Mouse (Mus musculus): ENCODE data around the gene Cphx3. TPM values are rescaled to one million over a fixed set of nuclear protein-coding genes. Genes with fewer than 3 reads are reported as not detected.
"Not testable (repeated sequence)": the region's sequence is repeated elsewhere in the genome, so short reads cannot be mapped to it uniquely, and the experiment has no call there.

Cphx3 gene
- total and polyA plus RNA-seq, 3 experiments, result not detected

GRCm38 (mm10) chr14:26081216-26081615 is 881 bp upstream of the Cphx3 start, which contains the start of gene Cphx2:
Gene Cphx2, plus strand, starts transcription at chr14:26081516.
- not testable (repeated sequence) for H3K9me3 ChIP-seq (replicated peaks); H3K4me3 ChIP-seq (ENCODE audit: low read depth, low read length); H3K4me1 ChIP-seq (ENCODE audit: insufficient read depth, low read depth, low read length); ATAC-seq (ENCODE audit: extremely low read depth, insufficient number of reproducible peaks, low FRiP score, poor library complexity, severe bottlenecking); H3K36me3 ChIP-seq (replicated peaks); DNase-seq (ENCODE audit: low spot score); H3K27me3 ChIP-seq (ENCODE audit: insufficient read depth, low read length)

DNA sequence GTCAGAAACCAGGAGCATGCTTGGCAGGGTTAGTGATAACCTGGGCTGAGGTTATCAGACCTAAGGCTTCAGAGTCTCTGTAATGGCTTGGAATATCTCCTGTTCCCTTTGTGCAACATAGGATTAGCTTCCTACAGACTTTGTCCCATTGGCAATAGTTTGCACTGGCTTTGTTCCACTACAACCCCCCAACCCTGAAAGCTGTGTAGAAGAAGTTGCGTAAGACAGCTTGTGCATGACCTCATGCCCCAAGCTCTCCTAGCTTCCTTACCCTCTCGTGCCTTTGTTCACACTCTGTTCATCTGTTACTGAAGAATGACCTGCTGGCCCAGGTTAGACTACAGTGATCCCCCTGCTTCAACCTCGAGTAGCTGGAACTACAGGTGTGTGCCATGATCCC is 15.5 kb downstream of the Cphx3 start:
- not testable (repeated sequence) for DNase-seq (ENCODE audit: low spot score); ATAC-seq (ENCODE audit: extremely low read depth, insufficient number of reproducible peaks, low FRiP score, poor library complexity, severe bottlenecking); H3K36me3 ChIP-seq (replicated peaks); H3K9me3 ChIP-seq (replicated peaks); H3K27me3 ChIP-seq (ENCODE audit: insufficient read depth, low read length); H3K4me3 ChIP-seq (ENCODE audit: low read depth, low read length); H3K4me1 ChIP-seq (ENCODE audit: insufficient read depth, low read depth, low read length)

DNA sequence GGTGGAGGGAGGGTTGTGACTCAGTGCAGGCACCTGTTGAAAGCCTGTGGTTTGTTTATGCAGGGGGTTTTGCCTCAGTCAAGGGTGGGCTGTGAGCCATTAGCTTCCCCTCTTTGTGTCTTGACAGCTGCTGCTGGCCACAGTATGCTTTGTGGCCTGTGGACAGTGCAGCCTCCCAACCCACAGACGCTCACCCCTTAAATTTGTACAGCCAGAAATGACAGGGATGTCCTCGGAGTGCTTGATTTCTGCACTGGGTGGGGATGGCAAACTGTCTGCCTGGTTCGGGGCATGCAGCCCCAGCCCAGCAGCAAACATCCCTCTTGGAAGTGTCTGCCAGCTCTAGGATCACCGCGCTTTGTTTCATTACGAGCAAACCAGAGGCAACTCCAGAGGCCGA is 36.1 kb downstream of the Cphx3 start, which contains the start of gene Duxbl2:
Duxbl2 (plus strand) TSS at position 200 of the 400 bp plus-strand sequence.
- H3K4me3 ChIP-seq (ENCODE audit: low read depth, low read length); DNase-seq (ENCODE audit: low spot score); ATAC-seq (ENCODE audit: extremely low read depth, insufficient number of reproducible peaks, low FRiP score, poor library complexity, severe bottlenecking); H3K27me3 ChIP-seq (ENCODE audit: insufficient read depth, low read length); H3K36me3 ChIP-seq (replicated peaks); H3K4me1 ChIP-seq (ENCODE audit: insufficient read depth, low read depth, low read length); H3K9me3 ChIP-seq (replicated peaks): not testable (repeated sequence)

DNA sequence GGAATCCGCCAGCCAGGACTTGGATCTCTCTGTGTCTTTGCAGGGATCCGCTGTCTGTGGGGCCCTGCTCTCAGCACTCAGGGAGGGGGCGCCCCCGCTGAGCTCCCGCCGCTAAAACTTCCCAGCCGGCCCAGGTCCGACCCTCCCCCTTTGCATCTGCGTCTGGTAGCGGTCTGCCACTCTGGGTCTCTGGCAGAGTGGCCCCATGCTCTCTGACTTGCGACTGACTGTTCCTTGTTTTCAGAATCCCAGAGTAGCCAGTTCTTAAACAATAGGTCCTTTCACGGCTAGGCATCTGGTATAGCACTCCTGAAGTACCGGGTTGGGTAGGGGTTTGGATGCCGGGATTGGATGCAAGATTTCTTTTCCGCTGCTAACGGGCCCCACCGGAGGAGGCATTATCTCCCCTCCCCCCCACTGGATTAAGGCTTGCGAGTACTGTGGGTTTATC is 36.5 kb downstream of the Cphx3 start:
- H3K9me3 ChIP-seq (replicated peaks); H3K36me3 ChIP-seq (replicated peaks); H3K27me3 ChIP-seq (ENCODE audit: insufficient read depth, low read length); ATAC-seq (ENCODE audit: extremely low read depth, insufficient number of reproducible peaks, low FRiP score, poor library complexity, severe bottlenecking); H3K4me1 ChIP-seq (ENCODE audit: insufficient read depth, low read depth, low read length); DNase-seq (ENCODE audit: low spot score); H3K4me3 ChIP-seq (ENCODE audit: low read depth, low read length): not testable (repeated sequence)

GRCm38 (mm10) chr14:26119095-26119494 is 37.0 kb downstream of the Cphx3 start:
- not testable (repeated sequence) for H3K4me1 ChIP-seq (ENCODE audit: insufficient read depth, low read depth, low read length); H3K9me3 ChIP-seq (replicated peaks); H3K36me3 ChIP-seq (replicated peaks); H3K27me3 ChIP-seq (ENCODE audit: insufficient read depth, low read length); ATAC-seq (ENCODE audit: extremely low read depth, insufficient number of reproducible peaks, low FRiP score, poor library complexity, severe bottlenecking); H3K4me3 ChIP-seq (ENCODE audit: low read depth, low read length); DNase-seq (ENCODE audit: low spot score)

DNA sequence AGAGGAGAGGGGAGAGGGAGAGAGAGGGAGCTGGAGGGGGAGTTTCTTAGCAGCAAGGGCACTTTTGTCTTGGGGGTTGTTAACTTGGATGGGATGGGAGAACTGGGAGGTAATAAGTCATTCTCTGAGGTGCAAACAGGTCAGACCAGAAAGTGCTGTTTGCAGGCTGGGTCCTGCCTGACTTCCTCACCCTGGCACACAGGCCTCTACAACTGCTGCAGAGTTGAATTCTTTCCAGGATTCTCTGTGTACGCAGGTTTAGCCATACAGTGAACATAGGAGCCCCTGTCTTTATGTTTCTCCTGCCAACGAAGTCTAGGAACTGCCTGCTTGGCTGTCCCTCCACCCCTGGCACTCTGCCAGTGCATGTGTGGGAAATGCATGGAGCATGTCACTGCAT is 65.0 kb downstream of the Cphx3 start:
- H3K36me3 ChIP-seq (replicated peaks); ATAC-seq (ENCODE audit: extremely low read depth, insufficient number of reproducible peaks, low FRiP score, poor library complexity, severe bottlenecking): not testable (repeated sequence)

DNA sequence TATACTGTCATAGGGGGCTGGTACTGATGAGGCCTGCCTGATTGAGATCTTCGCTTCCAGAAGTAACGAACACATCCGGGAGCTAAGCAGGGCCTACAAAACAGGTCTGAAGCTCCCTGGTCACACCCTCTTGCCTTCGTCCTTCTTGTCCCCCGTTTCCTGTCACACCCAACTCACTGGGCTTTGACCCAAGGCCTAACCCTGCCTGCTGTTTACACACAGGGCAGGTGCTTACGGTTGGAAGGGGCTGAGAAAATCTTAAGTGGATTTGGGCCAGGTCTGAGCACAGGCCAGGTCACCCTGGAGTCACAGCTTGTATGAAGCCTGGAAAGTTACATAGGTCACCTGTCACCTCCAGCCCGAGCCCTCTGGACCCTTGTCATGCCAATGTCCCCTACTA is 73.9 kb downstream of the Cphx3 start:
- not testable (repeated sequence) for DNase-seq (ENCODE audit: low spot score); H3K27me3 ChIP-seq (ENCODE audit: insufficient read depth, low read length); H3K4me1 ChIP-seq (ENCODE audit: insufficient read depth, low read depth, low read length); H3K9me3 ChIP-seq (replicated peaks); H3K36me3 ChIP-seq (replicated peaks); H3K4me3 ChIP-seq (ENCODE audit: low read depth, low read length); ATAC-seq (ENCODE audit: extremely low read depth, insufficient number of reproducible peaks, low FRiP score, poor library complexity, severe bottlenecking)

More for the DNA sequence above, 65.0 kb downstream of the Cphx3 start:
- not testable (repeated sequence) for H3K4me3 ChIP-seq (ENCODE audit: low read depth, low read length); H3K9me3 ChIP-seq (replicated peaks); H3K27me3 ChIP-seq (ENCODE audit: insufficient read depth, low read length); H3K4me1 ChIP-seq (ENCODE audit: insufficient read depth, low read depth, low read length); DNase-seq (ENCODE audit: low spot score)

DNA sequence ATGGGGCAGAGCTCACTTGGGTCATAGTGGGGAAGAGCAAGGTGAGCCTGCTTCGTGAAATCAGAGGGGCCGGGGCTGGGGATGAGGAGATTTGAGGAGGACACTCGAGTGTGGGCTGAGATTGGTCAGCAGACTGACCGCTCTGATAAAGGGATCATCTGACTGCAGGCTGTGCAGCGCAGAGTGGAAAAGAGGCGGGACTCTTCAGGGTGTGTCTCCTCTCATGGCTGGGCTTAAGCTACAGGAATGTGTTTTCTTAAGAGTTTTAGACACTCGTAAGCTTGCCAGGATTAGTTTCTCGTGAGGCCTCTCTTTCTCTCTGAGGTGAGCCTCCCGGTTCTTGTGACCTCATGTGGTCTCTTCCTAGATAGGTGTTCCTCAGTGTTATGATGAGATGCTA is 79.1 kb downstream of the Cphx3 start:
- not testable (repeated sequence) for ATAC-seq (ENCODE audit: extremely low read depth, insufficient number of reproducible peaks, low FRiP score, poor library complexity, severe bottlenecking); H3K4me3 ChIP-seq (ENCODE audit: low read depth, low read length); H3K4me1 ChIP-seq (ENCODE audit: insufficient read depth, low read depth, low read length); DNase-seq (ENCODE audit: low spot score); H3K36me3 ChIP-seq (replicated peaks); H3K27me3 ChIP-seq (ENCODE audit: insufficient read depth, low read length); H3K9me3 ChIP-seq (replicated peaks)

DNA sequence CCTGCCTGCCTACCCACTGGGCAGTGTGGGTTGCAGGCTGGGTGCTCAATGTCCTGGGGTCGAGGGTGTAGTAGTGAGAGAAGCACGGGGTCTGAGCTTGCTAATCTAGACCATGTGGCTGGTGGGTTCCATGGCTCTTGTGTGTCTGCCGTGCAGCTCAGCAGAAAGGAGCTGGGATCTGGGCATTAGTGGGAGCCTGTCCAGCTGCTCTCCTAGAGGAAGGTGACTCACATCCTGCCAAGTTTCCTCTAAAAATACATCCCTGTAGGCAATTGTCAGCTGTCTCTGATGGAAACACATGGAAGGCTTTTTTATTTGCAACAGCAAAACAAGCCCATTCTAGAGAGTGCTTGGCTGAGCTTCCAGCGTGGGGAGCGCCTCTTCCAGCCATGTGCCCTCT is 80.3 kb downstream of the Cphx3 start:
- H3K36me3 ChIP-seq (replicated peaks); H3K4me1 ChIP-seq (ENCODE audit: insufficient read depth, low read depth, low read length); DNase-seq (ENCODE audit: low spot score); H3K27me3 ChIP-seq (ENCODE audit: insufficient read depth, low read length); H3K4me3 ChIP-seq (ENCODE audit: low read depth, low read length); ATAC-seq (ENCODE audit: extremely low read depth, insufficient number of reproducible peaks, low FRiP score, poor library complexity, severe bottlenecking); H3K9me3 ChIP-seq (replicated peaks): not testable (repeated sequence)

GRCm38 (mm10) chr14:26165266-26165665 is 83.2 kb downstream of the Cphx3 start:
- not testable (repeated sequence) for DNase-seq (ENCODE audit: low spot score); H3K4me3 ChIP-seq (ENCODE audit: low read depth, low read length); H3K9me3 ChIP-seq (replicated peaks); H3K27me3 ChIP-seq (ENCODE audit: insufficient read depth, low read length); H3K36me3 ChIP-seq (replicated peaks); H3K4me1 ChIP-seq (ENCODE audit: insufficient read depth, low read depth, low read length); ATAC-seq (ENCODE audit: extremely low read depth, insufficient number of reproducible peaks, low FRiP score, poor library complexity, severe bottlenecking)

- not testable (repeated sequence) for H3K9me3 ChIP-seq (replicated peaks); H3K4me1 ChIP-seq (ENCODE audit: insufficient read depth, low read depth, low read length); H3K27me3 ChIP-seq (ENCODE audit: insufficient read depth, low read length); H3K36me3 ChIP-seq (replicated peaks); H3K4me3 ChIP-seq (ENCODE audit: low read depth, low read length); ATAC-seq (ENCODE audit: extremely low read depth, insufficient number of reproducible peaks, low FRiP score, poor library complexity, severe bottlenecking); DNase-seq (ENCODE audit: low spot score)
These were observed 91.9 kb downstream of the Cphx3 start for GRCm38 (mm10) chr14:26173955-26174354.

DNA sequence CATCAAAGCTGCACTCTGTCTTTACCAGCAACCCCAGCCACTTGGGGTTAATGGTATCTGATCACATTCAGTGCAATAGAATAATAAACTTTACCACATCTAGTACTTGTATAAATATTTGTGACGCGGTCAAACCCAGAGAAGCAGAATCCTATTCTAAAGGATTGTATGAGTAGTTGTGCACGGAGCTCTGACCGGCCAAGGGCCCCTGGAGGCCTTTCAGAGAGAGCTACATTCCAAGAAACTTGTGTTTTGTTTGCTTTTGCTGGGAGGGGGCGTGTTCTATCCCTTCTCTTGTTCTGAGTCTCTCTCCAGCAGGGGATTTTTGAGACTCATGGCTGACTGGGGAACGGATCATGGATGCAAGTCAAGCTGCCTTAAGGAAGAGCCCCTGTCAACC is 92.9 kb downstream of the Cphx3 start:
- H3K27me3 ChIP-seq (ENCODE audit: insufficient read depth, low read length); H3K36me3 ChIP-seq (replicated peaks); DNase-seq (ENCODE audit: low spot score); H3K4me3 ChIP-seq (ENCODE audit: low read depth, low read length); H3K4me1 ChIP-seq (ENCODE audit: insufficient read depth, low read depth, low read length); H3K9me3 ChIP-seq (replicated peaks); ATAC-seq (ENCODE audit: extremely low read depth, insufficient number of reproducible peaks, low FRiP score, poor library complexity, severe bottlenecking): not testable (repeated sequence)

Measured in G1E (cell line).